Mouse (Mus musculus): ENCODE measurements around the gene Syngap1. TPM values are rescaled to one million over a fixed set of nuclear protein-coding genes. Genes with fewer than 3 reads are reported as not detected.

Gene Syngap1
- polyA plus RNA-seq, 1 experiment from 2014 or later = 3.2 TPM

GRCm38 (mm10) chr17:26948316-26949050 is 7.4 kb downstream of the Syngap1 start:
- Histone ChIP-seq H3K4me2 (ENCODE audit: low read depth, low read length, severe bottlenecking) (peak overlapping the region; percentile 99), H3K27ac (ENCODE audit: low read depth, low read length) (peak overlapping the region; percentile 79), H3K4me3 (ENCODE audit: low read depth, low read length) (peak overlapping the region; percentile 77), H3K9ac (ENCODE audit: low read length) (peak overlapping the region; percentile 84), H3K4me1 (replicated peaks; ENCODE audit: control insufficient read depth, insufficient read depth, low read length) (peaks cover 54% of the 10 kb centered on the region), H3K9me3 (ENCODE audit: control insufficient read depth, low read length) (no peaks in the 10 kb centered on the region), H3K27me3 (ENCODE audit: control insufficient read depth, insufficient read depth, low read length) (no peaks in the 10 kb centered on the region), H3K36me3 (ENCODE audit: control insufficient read depth, insufficient read depth, low read length) (no peaks in the 10 kb centered on the region)
- under 1% methylated on average over 58 of the region's 87 CpGs for WGBS
- DNase-seq (ENCODE audit: low spot score) = peak; percentile 81
- no peak for ATAC-seq (replicated peaks; ENCODE audit: low FRiP score)

DNA sequence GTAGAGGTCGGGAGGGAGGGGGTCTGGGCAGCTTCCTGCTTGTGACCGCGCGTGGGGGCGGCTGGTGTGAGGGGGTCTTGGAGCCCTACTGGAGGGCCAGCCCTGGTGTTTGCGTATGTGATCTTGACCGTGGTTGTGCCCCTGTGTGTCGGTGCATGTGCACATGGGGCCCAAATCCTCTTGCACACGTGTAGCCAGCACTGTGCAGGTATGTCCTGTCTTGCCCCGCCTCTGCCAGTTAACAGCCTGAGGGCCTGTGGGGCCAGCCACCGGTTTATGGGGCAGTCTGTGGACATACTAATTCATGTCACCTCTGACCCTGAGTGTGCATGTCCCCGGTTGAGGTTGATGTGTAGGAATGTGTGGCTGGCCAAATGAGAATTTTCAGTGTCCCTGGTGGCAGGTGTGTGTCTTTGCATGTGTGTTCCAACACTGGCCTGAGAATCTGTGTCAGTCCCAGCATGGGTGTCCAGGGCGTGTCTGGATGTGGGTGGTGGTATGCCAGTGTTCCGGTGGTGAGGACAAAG is 8.1 kb downstream of the Syngap1 start:
- Histone ChIP-seq H3K4me2 (ENCODE audit: low read depth, low read length, severe bottlenecking) (peak overlapping the region; percentile 99), H3K4me1 (replicated peaks; ENCODE audit: control insufficient read depth, insufficient read depth, low read length) (peaks cover 57% of the 10 kb centered on the region), H3K27me3 (ENCODE audit: control insufficient read depth, insufficient read depth, low read length) (no peaks in the 10 kb centered on the region), H3K9ac (ENCODE audit: low read length) (peak overlapping the region; percentile 84), H3K27ac (ENCODE audit: low read depth, low read length) (peak overlapping the region; percentile 79), H3K9me3 (ENCODE audit: control insufficient read depth, low read length) (no peaks in the 10 kb centered on the region), H3K36me3 (ENCODE audit: control insufficient read depth, insufficient read depth, low read length) (no peaks in the 10 kb centered on the region), H3K4me3 (ENCODE audit: low read depth, low read length) (peak overlapping the region; percentile 77)
- ATAC-seq (replicated peaks; ENCODE audit: low FRiP score) (no peak), DNase-seq (ENCODE audit: low spot score) (no peak)
- WGBS = 12% methylated on average over 14 of the region's 14 CpGs

- Histone ChIP-seq H3K27me3 (ENCODE audit: control insufficient read depth, insufficient read depth, low read length) (no peaks in the 10 kb centered on the region), H3K4me3 (ENCODE audit: low read depth, low read length) (no peak overlapping the region), H3K4me2 (ENCODE audit: low read depth, low read length, severe bottlenecking) (peak overlapping the region; percentile 12; the same call in 1 of the 2 replicates), H3K4me1 (replicated peaks; ENCODE audit: control insufficient read depth, insufficient read depth, low read length) (peaks cover 57% of the 10 kb centered on the region), H3K9me3 (ENCODE audit: control insufficient read depth, low read length) (no peaks in the 10 kb centered on the region), H3K9ac (ENCODE audit: low read length) (no peak overlapping the region), H3K27ac (ENCODE audit: low read depth, low read length) (peak overlapping the region; percentile 4; the same call in 1 of the 2 replicates), H3K36me3 (ENCODE audit: control insufficient read depth, insufficient read depth, low read length) (peaks cover 2% of the 10 kb centered on the region; the same call in 1 of the 2 replicates)
- ATAC-seq (replicated peaks; ENCODE audit: low FRiP score) (no peak), DNase-seq (ENCODE audit: low spot score) (no peak)
- WGBS = 35% methylated on average over 5 of the region's 5 CpGs
These were observed 8.8 kb downstream of the Syngap1 start for GRCm38 (mm10) chr17:26949866-26950265.

GRCm38 (mm10) chr17:26950560-26951288 is 9.7 kb downstream of the Syngap1 start:
- Histone ChIP-seq H3K9me3 (ENCODE audit: control insufficient read depth, low read length) (no peaks in the 10 kb centered on the region), H3K36me3 (ENCODE audit: control insufficient read depth, insufficient read depth, low read length) (peaks cover 9% of the 10 kb centered on the region; the same call in 1 of the 2 replicates), H3K27ac (ENCODE audit: low read depth, low read length) (peak overlapping the region; percentile 62), H3K4me1 (replicated peaks; ENCODE audit: control insufficient read depth, insufficient read depth, low read length) (peaks cover 57% of the 10 kb centered on the region), H3K4me2 (ENCODE audit: low read depth, low read length, severe bottlenecking) (peak overlapping the region; percentile 65), H3K9ac (ENCODE audit: low read length) (peak overlapping the region; percentile 68; the same call in 1 of the 2 replicates), H3K4me3 (ENCODE audit: low read depth, low read length) (peak overlapping the region; percentile 38; the same call in 1 of the 2 replicates), H3K27me3 (ENCODE audit: control insufficient read depth, insufficient read depth, low read length) (no peaks in the 10 kb centered on the region)
- 34% methylated on average over 7 of the region's 7 CpGs for WGBS
- ATAC-seq (replicated peaks; ENCODE audit: low FRiP score) (no peak), DNase-seq (ENCODE audit: low spot score) (no peak)

GRCm38 (mm10) chr17:26951406-26951805 is 10.4 kb downstream of the Syngap1 start:
- H3K27ac ChIP-seq (ENCODE audit: low read depth, low read length) = peak overlapping the region; percentile 62
- H3K4me2 ChIP-seq (ENCODE audit: low read depth, low read length, severe bottlenecking) = peak overlapping the region; percentile 65
- ATAC-seq (replicated peaks; ENCODE audit: low FRiP score) (peak; percentile 65), DNase-seq (ENCODE audit: low spot score) (peak; percentile 95)
- peak overlapping the region; percentile 68 for H3K9ac ChIP-seq (ENCODE audit: low read length)
- peaks cover 12% of the 10 kb centered on the region; the same call in 1 of the 2 replicates for H3K36me3 ChIP-seq (ENCODE audit: control insufficient read depth, insufficient read depth, low read length)
- H3K4me3 ChIP-seq (ENCODE audit: low read depth, low read length) = peak overlapping the region; percentile 38
- H3K4me1 ChIP-seq (replicated peaks; ENCODE audit: control insufficient read depth, insufficient read depth, low read length) = peaks cover 52% of the 10 kb centered on the region
- H3K27me3 ChIP-seq (ENCODE audit: control insufficient read depth, insufficient read depth, low read length) = no peaks in the 10 kb centered on the region
- 0% methylated on average over 10 of the region's 11 CpGs for WGBS
- no peaks in the 10 kb centered on the region for H3K9me3 ChIP-seq (ENCODE audit: control insufficient read depth, low read length)

- Histone ChIP-seq H3K9me3 (ENCODE audit: control insufficient read depth, low read length) (no peaks in the 10 kb centered on the region), H3K27me3 (ENCODE audit: control insufficient read depth, insufficient read depth, low read length) (no peaks in the 10 kb centered on the region), H3K36me3 (ENCODE audit: control insufficient read depth, insufficient read depth, low read length) (peaks cover 15% of the 10 kb centered on the region; the same call in 1 of the 2 replicates), H3K4me3 (ENCODE audit: low read depth, low read length) (peak overlapping the region; percentile 38), H3K27ac (ENCODE audit: low read depth, low read length) (peak overlapping the region; percentile 48; the same call in 1 of the 2 replicates), H3K4me2 (ENCODE audit: low read depth, low read length, severe bottlenecking) (peak overlapping the region; percentile 65), H3K9ac (ENCODE audit: low read length) (peak overlapping the region; percentile 68), H3K4me1 (replicated peaks; ENCODE audit: control insufficient read depth, insufficient read depth, low read length) (peaks cover 44% of the 10 kb centered on the region)
- ATAC-seq (replicated peaks; ENCODE audit: low FRiP score) = no peak
- 2% methylated on average over 23 of the region's 23 CpGs for WGBS
- no peak for DNase-seq (ENCODE audit: low spot score)
These were observed 11.2 kb downstream of the Syngap1 start for GRCm38 (mm10) chr17:26951952-26952877.

- H3K9ac ChIP-seq (ENCODE audit: low read length) = peak overlapping the region; percentile 68
- WGBS = 20% methylated on average over 6 of the region's 6 CpGs
- H3K4me3 ChIP-seq (ENCODE audit: low read depth, low read length) = peak overlapping the region; percentile 38
- no peak overlapping the region for H3K27ac ChIP-seq (ENCODE audit: low read depth, low read length)
- H3K4me2 ChIP-seq (ENCODE audit: low read depth, low read length, severe bottlenecking) = peak overlapping the region; percentile 65
- H3K27me3 ChIP-seq (ENCODE audit: control insufficient read depth, insufficient read depth, low read length) = no peaks in the 10 kb centered on the region
- no peak for ATAC-seq (replicated peaks; ENCODE audit: low FRiP score)
- H3K36me3 ChIP-seq (ENCODE audit: control insufficient read depth, insufficient read depth, low read length) = peaks cover 19% of the 10 kb centered on the region; the same call in 1 of the 2 replicates
- H3K9me3 ChIP-seq (ENCODE audit: control insufficient read depth, low read length) = no peaks in the 10 kb centered on the region
- no peak for DNase-seq (ENCODE audit: low spot score)
- H3K4me1 ChIP-seq (replicated peaks; ENCODE audit: control insufficient read depth, insufficient read depth, low read length) = peaks cover 39% of the 10 kb centered on the region
These were observed 12.1 kb downstream of the Syngap1 start for GRCm38 (mm10) chr17:26953201-26953600.
